ENCODE assay signal across 21 mouse cellular contexts in the genomic region with DNA sequence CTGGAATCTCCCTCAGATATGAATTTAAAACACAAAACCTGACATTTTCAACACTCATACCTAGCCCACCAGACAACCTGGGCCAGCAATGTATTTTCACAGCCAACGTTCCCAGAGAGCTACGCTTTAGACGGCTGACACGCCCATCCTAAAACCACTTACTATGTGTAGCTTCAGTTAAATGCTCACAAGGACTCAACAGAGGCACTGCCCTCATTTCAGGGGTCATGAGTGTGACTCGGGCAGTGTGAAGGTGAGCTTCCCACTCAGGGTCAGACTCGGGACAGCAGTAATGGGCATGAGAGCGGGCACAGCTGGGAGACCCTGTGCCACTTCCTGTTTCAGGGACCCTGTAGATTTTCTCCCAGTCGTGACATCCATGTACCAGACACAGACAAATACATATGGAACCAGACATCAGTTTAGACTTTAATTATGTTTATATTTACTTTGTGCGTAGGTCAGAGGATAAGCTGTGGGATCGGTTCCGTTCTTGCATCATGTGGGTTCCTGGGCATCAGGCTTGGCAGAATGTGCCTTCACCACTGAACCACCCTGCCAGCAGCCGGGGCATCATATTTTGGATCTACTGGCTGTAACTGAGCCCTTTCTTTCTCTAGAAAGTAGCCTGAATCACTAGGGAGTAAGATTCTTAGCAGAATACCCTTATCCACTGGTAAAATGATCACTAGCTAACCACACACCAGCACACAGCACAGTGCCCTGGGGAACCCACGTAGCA. TPM values are rescaled to one million over a fixed set of nuclear protein-coding genes. Genes with fewer than 3 reads are reported as not detected.
DNase-seq lines count a peak whose midpoint lies in the region; ATAC-seq and TF ChIP-seq lines count a peak whose summit lies in the region.
"Had no signal": no experiment of that assay in that cellular context is flagged by ENCODE, and none has a peak within 500 bp of the region (broad histone marks: within the 10 kb centered on the region; RNA-seq: fewer than 3 reads in every experiment).

No protein-coding gene starts in this region.

- peak overlapping the region; percentile 58 for H3K4me2 ChIP-seq in heart, embryonic 14.5 days (ENCODE audit: low read length)
- no peak overlapping the region for H3K4me2 ChIP-seq in stomach, embryonic 15.5 days
- no peak overlapping the region for H3K4me2 ChIP-seq in stomach, postnatal 0 days (replicated peaks; ENCODE audit: low read depth)
- no peak overlapping the region for H3K4me2 ChIP-seq in intestine, embryonic 15.5 days (replicated peaks)
- no peak overlapping the region for H3K4me2 ChIP-seq in forebrain, postnatal 0 days (ENCODE audit: low read depth)
- H3K4me2 ChIP-seq: forebrain, embryonic 15.5 days; limb, embryonic 15.5 days; liver, embryonic 15.5 days had no signal

- peak overlapping the region; percentile 70 for H3K9ac ChIP-seq in heart, embryonic 14.5 days (ENCODE audit: low read length)
- H3K9ac ChIP-seq in stomach, embryonic 15.5 days: no peak overlapping the region
- H3K9ac ChIP-seq in stomach, postnatal 0 days (ENCODE audit: low read length): no peak overlapping the region
- no peak overlapping the region for H3K9ac ChIP-seq in intestine, embryonic 15.5 days
- H3K9ac ChIP-seq in forebrain, postnatal 0 days: no peak overlapping the region
- H3K9ac ChIP-seq: forebrain, embryonic 15.5 days; limb, embryonic 15.5 days; liver, embryonic 15.5 days had no signal

- DNase-seq in gastrocnemius, adult 2 months: no peak
- no peak for DNase-seq in gastrocnemius, adult 8-10 months (ENCODE audit: low spot score in 2 of 2)
- no peak for DNase-seq in heart, adult 18-20 months
- no peak for DNase-seq in stomach, postnatal 0 days (ENCODE audit: low spot score)
- DNase-seq in forebrain, postnatal 0 days: no peak
- DNase-seq: adrenal gland, postnatal 14 days; cerebellum, postnatal 10 days; embryo, embryonic 11 days; kidney, adult 18-20 months; layer of hippocampus, postnatal 36 days; lung, postnatal 10 days; retina, postnatal 1 day; right cerebral cortex, postnatal 4 days had no signal

- no peaks in the 10 kb centered on the region for H3K27me3 ChIP-seq in heart, embryonic 14.5 days (ENCODE audit: control insufficient read depth, insufficient read depth, low read length)
- no peaks in the 10 kb centered on the region for H3K27me3 ChIP-seq in stomach, embryonic 15.5 days (replicated peaks)
- no peaks in the 10 kb centered on the region for H3K27me3 ChIP-seq in stomach, postnatal 0 days (ENCODE audit: control insufficient read depth, insufficient read depth, low read length)
- no peaks in the 10 kb centered on the region for H3K27me3 ChIP-seq in intestine, embryonic 15.5 days (replicated peaks)
- H3K27me3 ChIP-seq in forebrain, postnatal 0 days (ENCODE audit: insufficient read depth, low read length): no peaks in the 10 kb centered on the region
- H3K27me3 ChIP-seq: forebrain, embryonic 15.5 days; limb, embryonic 15.5 days; liver, embryonic 15.5 days had no signal

- 71% methylated on average over 13 of the region's 13 CpGs for WGBS in heart, embryonic 14.5 days
- WGBS in stomach, embryonic 15.5 days: 69% methylated on average over 13 of the region's 13 CpGs
- 71% methylated on average over 13 of the region's 13 CpGs for WGBS in stomach, postnatal 0 days
- 76% methylated on average over 13 of the region's 13 CpGs for WGBS in intestine, embryonic 15.5 days
- 83% methylated on average over 13 of the region's 13 CpGs for WGBS in forebrain, postnatal 0 days

- no peak for TF ChIP-seq EP300 in stomach, postnatal 0 days (optimal IDR thresholded peaks at IDR 0.05)

- no peaks in the 10 kb centered on the region for H3K9me3 ChIP-seq in heart, embryonic 14.5 days (ENCODE audit: control insufficient read depth, low read length)
- H3K9me3 ChIP-seq in stomach, embryonic 15.5 days: no peaks in the 10 kb centered on the region
- H3K9me3 ChIP-seq in stomach, postnatal 0 days (ENCODE audit: control insufficient read depth, low read length): no peaks in the 10 kb centered on the region
- H3K9me3 ChIP-seq in intestine, embryonic 15.5 days: no peaks in the 10 kb centered on the region
- no peaks in the 10 kb centered on the region for H3K9me3 ChIP-seq in forebrain, postnatal 0 days (ENCODE audit: low read length)
- H3K9me3 ChIP-seq: forebrain, embryonic 15.5 days; G1E; limb, embryonic 15.5 days; liver, embryonic 15.5 days had no signal

- peaks cover 10% of the 10 kb centered on the region; the same call in 1 of the 2 replicates for H3K36me3 ChIP-seq in heart, embryonic 14.5 days (ENCODE audit: control insufficient read depth, insufficient read depth, low read length)
- no peaks in the 10 kb centered on the region for H3K36me3 ChIP-seq in stomach, embryonic 15.5 days
- no peaks in the 10 kb centered on the region; the same call in 1 of the 2 replicates for H3K36me3 ChIP-seq in stomach, postnatal 0 days (ENCODE audit: control insufficient read depth, insufficient read depth, low read length)
- H3K36me3 ChIP-seq in intestine, embryonic 15.5 days: no peaks in the 10 kb centered on the region
- H3K36me3 ChIP-seq in forebrain, postnatal 0 days (ENCODE audit: insufficient read depth): no peaks in the 10 kb centered on the region
- H3K36me3 ChIP-seq: forebrain, embryonic 15.5 days; limb, embryonic 15.5 days had no signal

- H3K4me3 ChIP-seq in gastrocnemius, adult 2 months: no peak overlapping the region
- H3K4me3 ChIP-seq in heart, embryonic 14.5 days (ENCODE audit: control insufficient read depth in 1 of 2, insufficient read depth in 1 of 2, low read depth in 1 of 2, low read length in 2 of 2): no peak overlapping the region
- no peak overlapping the region for H3K4me3 ChIP-seq in stomach, embryonic 15.5 days (replicated peaks)
- no peak overlapping the region for H3K4me3 ChIP-seq in stomach, postnatal 0 days (ENCODE audit: low read depth, low read length)
- H3K4me3 ChIP-seq in intestine, embryonic 15.5 days (replicated peaks): no peak overlapping the region
- H3K4me3 ChIP-seq in forebrain, postnatal 0 days (ENCODE audit: low read depth, low read length): no peak overlapping the region
- H3K4me3 ChIP-seq: forebrain, embryonic 15.5 days; limb, embryonic 15.5 days; liver, embryonic 15.5 days had no signal

- ATAC-seq in heart, embryonic 14.5 days (ENCODE audit: insufficient number of reproducible peaks, insufficient read depth, low FRiP score, low read depth): no peak
- ATAC-seq in stomach, embryonic 15.5 days (ENCODE audit: insufficient read depth, low FRiP score, low read depth): 0 out of 2 replicates have a peak, but pooled peaks have one; percentile 33
- no peak for ATAC-seq in stomach, postnatal 0 days (ENCODE audit: low FRiP score, low TSS enrichment)
- no peak for ATAC-seq in intestine, embryonic 15.5 days
- ATAC-seq in forebrain, postnatal 0 days: no peak
- ATAC-seq: forebrain, embryonic 15.5 days; hindbrain, postnatal 0 days had no signal

- intact Hi-C loops in gastrocnemius, adult 2 months (cut with DNase I): loop anchor here (1.0 kb wide), 1 partner anchor 11 kb away; no protein-coding TSS in a partner anchor

- H3K4me1 ChIP-seq in heart, embryonic 14.5 days (ENCODE audit: control insufficient read depth in 2 of 2, insufficient read depth in 2 of 2, low read length in 2 of 2): peaks cover 36 to 69% of the 10 kb centered on the region in 2 experiments
- H3K4me1 ChIP-seq in stomach, embryonic 15.5 days: no peaks in the 10 kb centered on the region
- H3K4me1 ChIP-seq in stomach, postnatal 0 days (replicated peaks; ENCODE audit: control insufficient read depth, insufficient read depth): no peaks in the 10 kb centered on the region
- 0 out of 2 replicates have a peak, but pooled peaks cover 3% of the 10 kb centered on the region for H3K4me1 ChIP-seq in intestine, embryonic 15.5 days (replicated peaks)
- H3K4me1 ChIP-seq in forebrain, postnatal 0 days (ENCODE audit: insufficient read depth): 0 out of 2 replicates have a peak, but pooled peaks cover 4% of the 10 kb centered on the region
- H3K4me1 ChIP-seq: forebrain, embryonic 15.5 days had no signal

- TF ChIP-seq CTCF in gastrocnemius, adult 2 months (IDR thresholded peaks at IDR 0.05): no peak
- TF ChIP-seq CTCF in stomach, postnatal 0 days (IDR thresholded peaks at IDR 0.05; ENCODE audit: low read depth): no peak
- no peak for TF ChIP-seq CTCF in forebrain, postnatal 0 days (IDR thresholded peaks at IDR 0.05; ENCODE audit: low read depth)

- H3K27ac ChIP-seq in gastrocnemius, adult 2 months: peak overlapping the region; percentile 87
- peak overlapping the region; percentile 96 to 98 for H3K27ac ChIP-seq in heart, embryonic 14.5 days (replicated peaks in 1 of 2; ENCODE audit: control insufficient read depth in 1 of 2, insufficient read depth in 1 of 2, low read depth in 2 of 2, low read length in 2 of 2)
- no peak overlapping the region for H3K27ac ChIP-seq in stomach, embryonic 15.5 days
- no peak overlapping the region for H3K27ac ChIP-seq in stomach, postnatal 0 days (replicated peaks)
- no peak overlapping the region for H3K27ac ChIP-seq in intestine, embryonic 15.5 days
- H3K27ac ChIP-seq in forebrain, postnatal 0 days (ENCODE audit: low read depth, low read length): no peak overlapping the region
- H3K27ac ChIP-seq: liver, embryonic 15.5 days had no signal

RNA-seq across cellular contexts. Expression of a gene that starts 19.4 kb away (rescaled TPM):
- 100 to 1,000 TPM; 109 to 129 TPM for total RNA-seq in gastrocnemius, adult 2 months (2021)
- 100 to 1,000 TPM; 111 to 117 (median 113) TPM for total RNA-seq in gastrocnemius, adult 8-10 months (2022)
- 415 and 436 TPM in 2 replicates for polyA plus RNA-seq in heart, embryonic 14.5 days (2014; fragmentation: Nextera tagmentation; extraction: Ambion mirVana)
- 100 to 1,000 TPM; 196 to 224 TPM for total RNA-seq in heart, adult 18-20 months (2021)
- 478 and 535 TPM in 2 replicates for polyA plus RNA-seq in stomach, embryonic 15.5 days (2015; fragmentation: Nextera tagmentation; extraction: Ambion mirVana)
- 868 and 874 TPM in 2 replicates for polyA plus RNA-seq in stomach, postnatal 0 days (2015; fragmentation: Nextera tagmentation; extraction: Ambion mirVana)
- polyA plus RNA-seq in intestine, embryonic 15.5 days (2015; fragmentation: Nextera tagmentation; extraction: Ambion mirVana): 544 and 685 TPM in 2 replicates
- total RNA-seq in forebrain, postnatal 0 days (2014; rRNA removed): 66.6 and 71.0 TPM in 2 replicates
- polyA plus RNA-seq in forebrain, postnatal 0 days (2015; fragmentation: Nextera tagmentation; extraction: Ambion mirVana): 575 and 586 TPM in 2 replicates

Comparison
In these comparisons a context has a peak if more than half of its experiments do, and no peak if none do; other contexts are left out.
1. H3K27ac ChIP-seq: peak in gastrocnemius, adult 2 months (single experiment) and heart, embryonic 14.5 days (2 of 2); none in stomach, embryonic 15.5 days (single experiment), stomach, postnatal 0 days (single experiment), intestine, embryonic 15.5 days (single experiment) and forebrain, postnatal 0 days (single experiment).